Mouse (Mus musculus) thymus, adult 2 months (tissue): ENCODE data around the gene Cdk14.

Experiments used
- CTCF ChIP-seq: fragments of 200-500 bp; IDR thresholded peaks from 2 replicates; pipeline ENCODE4 v1.5.1; 2012; ENCODE audit warnings: mild to moderate bottlenecking, control low read depth, low read length, moderate library complexity, borderline replicate concordance; ENCODE audit not compliant: control insufficient read depth, poor library complexity, insufficient read depth; ENCODE audit errors: extremely low read depth
- POLR2A ChIP-seq: fragments of 200-500 bp; IDR thresholded peaks from 2 replicates; pipeline ENCODE4 v1.6.1; 2012; ENCODE audit warnings: mild to moderate bottlenecking, low read length, control low read depth, moderate library complexity; ENCODE audit not compliant: control insufficient read depth, poor library complexity, insufficient read depth; ENCODE audit errors: extremely low read depth

DNA sequence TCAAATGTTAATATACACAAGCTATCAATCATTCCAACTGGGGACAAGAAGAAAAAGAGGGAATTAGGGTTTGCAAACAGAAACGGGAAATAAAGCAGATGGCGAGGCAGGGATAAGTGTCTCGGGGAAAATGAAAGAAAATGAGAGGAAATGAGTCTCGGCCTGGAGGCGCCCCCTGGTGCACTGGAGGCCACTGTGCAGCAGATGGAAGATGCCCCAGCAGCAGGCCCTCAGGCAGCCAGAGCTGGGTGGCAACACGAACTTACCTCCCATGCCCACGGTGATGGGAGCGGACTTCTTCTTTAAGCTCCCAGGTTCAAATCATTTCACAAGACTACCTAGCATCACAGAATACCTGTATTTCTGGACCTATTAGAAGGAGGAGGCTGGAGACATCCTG lies 97.4 kb downstream of the Cdk14 start:
- TF ChIP-seq POLR2A (no peak), CTCF (no peak)
